Mouse (Mus musculus) thymus, adult 2 months (tissue): Measurements from ENCODE around the gene Ispd.

ENCODE experiments used
- CTCF ChIP-seq: fragments of 200-500 bp; IDR thresholded peaks from 2 replicates; pipeline ENCODE4 v1.5.1; 2012; ENCODE audit warnings: mild to moderate bottlenecking, control low read depth, low read length, moderate library complexity, borderline replicate concordance; ENCODE audit not compliant: control insufficient read depth, poor library complexity, insufficient read depth; ENCODE audit errors: extremely low read depth
- POLR2A ChIP-seq: fragments of 200-500 bp; IDR thresholded peaks from 2 replicates; pipeline ENCODE4 v1.6.1; 2012; ENCODE audit warnings: mild to moderate bottlenecking, low read length, control low read depth, moderate library complexity; ENCODE audit not compliant: control insufficient read depth, poor library complexity, insufficient read depth; ENCODE audit errors: extremely low read depth

DNA sequence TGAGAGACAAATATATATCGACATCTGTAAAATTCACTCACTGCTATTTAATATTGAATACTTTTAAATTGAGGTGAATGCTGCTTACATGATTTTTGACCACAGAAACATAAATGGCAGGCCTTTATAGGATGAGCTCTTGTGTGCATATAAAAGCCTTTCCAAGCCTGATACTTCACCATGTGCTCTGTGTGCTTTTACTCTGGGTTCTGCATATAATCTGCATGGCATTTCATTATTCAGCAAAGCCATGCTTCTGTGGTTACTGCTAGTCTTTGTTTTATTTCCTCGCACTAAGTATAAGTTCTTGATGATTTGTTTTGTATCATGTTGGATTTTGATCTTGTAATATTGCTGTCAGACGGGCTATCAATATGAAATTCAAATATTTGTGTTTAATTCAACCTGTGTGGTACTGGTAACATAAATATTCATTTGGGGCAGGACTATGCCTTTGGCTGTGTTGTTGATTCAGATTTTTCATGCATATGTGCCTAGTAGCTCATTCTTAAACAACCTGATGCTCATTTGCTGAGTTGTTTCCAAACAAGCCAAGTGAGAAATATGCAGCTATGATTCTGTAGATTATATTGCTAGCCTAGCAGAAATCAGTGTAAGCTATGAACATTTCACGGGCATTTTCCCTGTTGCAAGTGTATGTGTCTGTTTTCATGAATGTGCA lies 189.3 kb downstream of the Ispd start:
- TF ChIP-seq CTCF (no peak), POLR2A (no peak)
